Mouse (Mus musculus) brain, embryonic 14.5 days (tissue): ENCODE data around the gene Dcun1d4.

ENCODE experiments used
- CTCF ChIP-seq: fragments of 200-500 bp; IDR thresholded peaks from 2 replicates; pipeline ENCODE4 v1.5.1; 2012; ENCODE audit warnings: inconsistent platforms, mild to moderate bottlenecking, moderate library complexity, borderline replicate concordance; ENCODE audit not compliant: insufficient read depth, insufficient read length; ENCODE audit errors: extremely low read depth
- POLR2A ChIP-seq: fragments of 200-500 bp; IDR thresholded peaks from 2 replicates; pipeline ENCODE4 v1.6.1; 2012; ENCODE audit warnings: mild to moderate bottlenecking, inconsistent platforms, borderline replicate concordance; ENCODE audit not compliant: poor library complexity, insufficient read depth, insufficient read length, severe bottlenecking; ENCODE audit errors: extremely low read depth

DNA sequence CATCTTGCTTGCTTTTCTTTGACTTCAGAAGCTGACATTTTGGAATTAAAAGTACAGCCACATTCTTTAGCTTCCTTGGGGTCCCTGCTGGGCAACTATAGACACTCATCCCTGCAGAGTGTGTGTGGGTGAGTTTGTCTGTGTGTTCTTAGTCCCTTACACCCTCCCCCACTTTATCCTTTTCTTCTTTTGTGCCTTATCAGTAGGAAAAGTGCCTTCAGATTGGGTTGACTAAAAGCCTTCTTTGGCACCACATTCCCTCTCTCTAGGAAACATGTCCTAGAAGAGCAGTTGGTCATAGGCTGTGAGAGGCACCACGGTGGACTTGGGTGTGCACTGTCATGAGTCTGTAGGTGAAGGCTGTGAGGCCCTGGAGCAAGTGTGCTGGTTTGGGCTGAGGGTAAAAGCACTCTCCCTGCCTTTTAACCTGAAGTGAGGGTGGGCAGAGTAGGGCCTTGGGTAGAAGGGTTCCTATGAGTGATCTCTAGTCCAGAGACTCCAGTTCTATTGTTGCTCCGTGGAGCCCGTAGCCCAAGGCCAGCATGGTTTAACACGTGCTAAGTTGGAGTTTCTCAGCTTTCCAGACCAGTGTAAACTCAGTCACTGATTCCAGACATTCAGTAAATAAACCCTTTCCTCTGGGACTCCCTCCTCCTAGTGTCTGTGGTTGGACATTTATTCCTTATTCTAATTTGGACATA is 43.6 kb downstream of the Dcun1d4 start:
- TF ChIP-seq CTCF (no peak), POLR2A (no peak)
